Mouse (Mus musculus) midbrain, embryonic 11.5 days (tissue): Measurements from ENCODE around the gene Neurod2. TPM values are rescaled to one million over a fixed set of nuclear protein-coding genes. Genes with fewer than 3 reads are reported as not detected.

Experiments used
- ATAC-seq: fragments of 200-750 bp; cut with Nextera tagmentation; 2 replicates; pipeline ENCODE4 v1.8.0; 2017; ENCODE audit warnings: moderate TSS enrichment, moderate library complexity; ENCODE audit not compliant: low FRiP score
- DNase-seq: peaks from one replicate; pipeline ENCODE4 v3.0.0; 2015; ENCODE audit warnings: low spot score; ENCODE audit errors: missing footprints
- H3K27ac ChIP-seq: fragments of 300-500 bp; sonication (generic); 2 replicates; pipeline ENCODE4 v1.5.1; 2014; ENCODE audit warnings: low read depth, low read length
- H3K27me3 ChIP-seq: fragments of 300-500 bp; sonication (generic); 2 replicates; pipeline ENCODE4 v1.6.1; 2014; ENCODE audit warnings: mild to moderate bottlenecking, low read length, moderate library complexity, mixed read lengths; ENCODE audit not compliant: control insufficient read depth, insufficient read depth
- H3K36me3 ChIP-seq: fragments of 300-500 bp; sonication (generic); 2 replicates; pipeline ENCODE4 v1.6.1; 2014; ENCODE audit warnings: mild to moderate bottlenecking, low read length, moderate library complexity, mixed read lengths; ENCODE audit not compliant: control insufficient read depth, insufficient read depth
- H3K4me1 ChIP-seq: fragments of 300-500 bp; sonication (generic); 2 replicates; pipeline ENCODE4 v1.6.1; 2014; ENCODE audit warnings: low read length; ENCODE audit not compliant: control insufficient read depth, insufficient read depth
- H3K4me2 ChIP-seq: fragments of 300-500 bp; sonication (generic); 2 replicates; pipeline ENCODE4 v1.6.1; 2014; ENCODE audit warnings: mild to moderate bottlenecking, moderate library complexity
- H3K4me3 ChIP-seq: fragments of 300-500 bp; sonication (generic); 2 replicates; pipeline ENCODE4 v1.5.1; 2014; ENCODE audit warnings: low read depth, low read length
- H3K9ac ChIP-seq: fragments of 300-500 bp; sonication (generic); 2 replicates; pipeline ENCODE4 v1.6.1; 2014; ENCODE audit warnings: low read length
- H3K9me3 ChIP-seq: fragments of 300-500 bp; sonication (generic); 2 replicates; pipeline ENCODE4 v1.6.1; 2016; ENCODE audit warnings: low read length; ENCODE audit not compliant: control insufficient read depth
- WGBS: fragments of 180-500 bp; shearing (Covaris S2); extraction: QIAGEN DNeasy Blood & Tissue Kit; methylation state at CpG from one replicate; pipeline ENCODE4 v1.1.7; 2014; 5-methylcytosine and 5-hydroxymethylcytosine counted together
- polyA plus RNA-seq: library from polyadenylated mRNA; unstranded; fragments of >200 nt; fragmentation: Nextera tagmentation; extraction: Ambion mirVana; gene quantifications from 2 replicates; pipeline ENCODE4 v1.2.1, GENCODE M21; 2014

Neurod2 gene
- 0.15 and 0.17 TPM in 2 replicates for polyA plus RNA-seq

GRCm38 (mm10) chr11:98329081-98329959, at the start of gene Neurod2:
Gene Neurod2 (minus strand): TSS chr11:98329648.
- Histone ChIP-seq H3K9me3 (no peaks in the 10 kb centered on the region), H3K4me2 (peak within 1 kb of the TSS; percentile 29), H3K4me3 (peak within 1 kb of the TSS; percentile 22), H3K27ac (no peak within 1 kb of the TSS), H3K9ac (0 out of 2 replicates have a peak within 1 kb of the TSS, but pooled peaks have one; percentile 20), H3K4me1 (peaks cover 19% of the 10 kb centered on the region), H3K36me3 (no peaks in the 10 kb centered on the region), H3K27me3 (peaks cover 97% of the 10 kb centered on the region)
- ATAC-seq (no peak), DNase-seq (peak; percentile 87)
- under 1% methylated on average over 38 of the region's 38 CpGs for WGBS

DNA sequence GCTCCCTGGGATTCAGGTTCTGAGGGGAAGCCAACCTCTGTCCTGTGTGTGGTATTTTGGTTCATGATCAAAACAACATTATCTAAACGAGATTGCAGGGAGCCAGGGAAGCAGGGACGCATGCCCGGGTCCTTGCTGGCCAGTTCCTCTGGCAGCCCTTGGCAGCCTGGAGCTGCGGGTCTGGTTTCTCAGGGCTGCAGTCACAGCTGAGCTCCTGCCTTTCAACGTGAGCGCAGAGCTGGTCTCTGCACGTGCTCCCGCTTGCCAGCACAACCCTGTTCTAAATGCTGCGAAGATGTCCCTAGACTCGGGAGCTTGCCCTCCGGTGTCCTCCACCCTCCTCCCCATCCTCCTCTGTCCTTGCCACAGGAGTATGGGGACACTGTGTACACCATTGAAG, 48.3 kb upstream of the Neurod2 start:
- no peak for ATAC-seq
- WGBS: 85% methylated on average over 11 of the region's 11 CpGs
- Histone ChIP-seq H3K4me2 (no peak overlapping the region), H3K27me3 (no peaks in the 10 kb centered on the region), H3K9ac (no peak overlapping the region), H3K27ac (no peak overlapping the region), H3K4me1 (peaks cover under 1% of the 10 kb centered on the region), H3K36me3 (peaks cover 27% of the 10 kb centered on the region), H3K4me3 (no peak overlapping the region), H3K9me3 (no peaks in the 10 kb centered on the region)
- peak; percentile 10 for DNase-seq

GRCm38 (mm10) chr11:98376756-98377155, 47.3 kb upstream of the Neurod2 start:
- DNase-seq (peak; percentile 35), ATAC-seq (no peak)
- no peaks in the 10 kb centered on the region for H3K9me3 ChIP-seq
- peaks cover 27% of the 10 kb centered on the region for H3K36me3 ChIP-seq
- no peak overlapping the region for H3K9ac ChIP-seq
- H3K27me3 ChIP-seq: no peaks in the 10 kb centered on the region
- H3K4me3 ChIP-seq: no peak overlapping the region
- peaks cover 9% of the 10 kb centered on the region for H3K4me1 ChIP-seq
- 71% methylated on average over 5 of the region's 5 CpGs for WGBS
- no peak overlapping the region for H3K27ac ChIP-seq
- H3K4me2 ChIP-seq: no peak overlapping the region

GRCm38 (mm10) chr11:98374266-98374665, 44.8 kb upstream of the Neurod2 start:
- no peaks in the 10 kb centered on the region for H3K9me3 ChIP-seq
- 85% methylated on average over 8 of the region's 8 CpGs for WGBS
- H3K4me3 ChIP-seq: no peak overlapping the region
- H3K27me3 ChIP-seq: no peaks in the 10 kb centered on the region
- no peak overlapping the region for H3K4me2 ChIP-seq
- no peak overlapping the region for H3K9ac ChIP-seq
- DNase-seq (peak; percentile 44), ATAC-seq (no peak)
- H3K27ac ChIP-seq: no peak overlapping the region
- H3K4me1 ChIP-seq: peaks cover 21% of the 10 kb centered on the region
- H3K36me3 ChIP-seq: peaks cover 19% of the 10 kb centered on the region

DNA sequence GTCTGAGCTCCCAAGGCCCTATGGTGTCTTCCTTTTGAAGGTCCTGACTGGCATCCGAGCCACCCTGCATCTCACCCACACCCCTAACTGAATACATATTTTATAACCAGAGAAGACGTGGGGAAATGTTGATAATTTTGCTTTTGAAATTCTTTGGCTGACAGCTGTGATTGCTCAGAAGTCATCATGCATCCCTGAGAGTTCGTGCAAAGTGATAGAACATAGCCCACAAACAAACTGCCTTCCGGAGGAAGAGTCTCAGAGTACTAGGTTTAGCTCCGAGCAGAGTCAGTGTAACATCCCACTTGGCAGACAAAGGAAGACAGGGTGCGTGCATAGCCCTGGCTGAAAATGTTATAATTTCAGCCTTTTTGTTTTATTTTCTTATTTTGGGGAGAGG, 43.8 kb upstream of the Neurod2 start:
- Histone ChIP-seq H3K27me3 (no peaks in the 10 kb centered on the region), H3K36me3 (peaks cover 16% of the 10 kb centered on the region), H3K4me1 (peaks cover 21% of the 10 kb centered on the region), H3K9ac (no peak overlapping the region), H3K9me3 (no peaks in the 10 kb centered on the region), H3K4me2 (no peak overlapping the region), H3K27ac (no peak overlapping the region), H3K4me3 (no peak overlapping the region)
- no peak for ATAC-seq
- 89% methylated on average over 6 of the region's 6 CpGs for WGBS
- peak; percentile 47 for DNase-seq

GRCm38 (mm10) chr11:98372406-98372805, 43.0 kb upstream of the Neurod2 start:
- no peaks in the 10 kb centered on the region for H3K9me3 ChIP-seq
- H3K4me1 ChIP-seq: peaks cover 21% of the 10 kb centered on the region
- peak overlapping the region; percentile 74 for H3K27ac ChIP-seq
- 4% methylated on average over 2 of the region's 2 CpGs for WGBS
- peaks cover 8% of the 10 kb centered on the region; the same call in 1 of the 2 replicates for H3K36me3 ChIP-seq
- peak overlapping the region; percentile 44 for H3K4me2 ChIP-seq
- H3K9ac ChIP-seq: peak overlapping the region; percentile 54
- ATAC-seq: peak; percentile 8; the same call in 1 of the 2 replicates
- DNase-seq: peak; percentile 96
- H3K4me3 ChIP-seq: peak overlapping the region; percentile 19
- H3K27me3 ChIP-seq: no peaks in the 10 kb centered on the region

GRCm38 (mm10) chr11:98371556-98372240, 42.2 kb upstream of the Neurod2 start:
- Histone ChIP-seq H3K9ac (peak overlapping the region; percentile 54), H3K9me3 (no peaks in the 10 kb centered on the region), H3K4me1 (peaks cover 21% of the 10 kb centered on the region), H3K27ac (peak overlapping the region; percentile 74), H3K4me3 (peak overlapping the region; percentile 19), H3K4me2 (peak overlapping the region; percentile 44), H3K27me3 (no peaks in the 10 kb centered on the region), H3K36me3 (0 out of 2 replicates have a peak, but pooled peaks cover under 1% of the 10 kb centered on the region)
- ATAC-seq (peak; percentile 89), DNase-seq (peak; percentile 93)
- WGBS: 16% methylated on average over 9 of the region's 10 CpGs

GRCm38 (mm10) chr11:98370588-98370987, 41.1 kb upstream of the Neurod2 start:
- WGBS: 75% methylated on average over 2 of the region's 2 CpGs
- Histone ChIP-seq H3K9ac (no peak overlapping the region), H3K27ac (no peak overlapping the region; the same call in 1 of the 2 replicates), H3K4me3 (no peak overlapping the region), H3K36me3 (no peaks in the 10 kb centered on the region; the same call in 1 of the 2 replicates), H3K27me3 (no peaks in the 10 kb centered on the region), H3K4me1 (peaks cover 21% of the 10 kb centered on the region), H3K4me2 (no peak overlapping the region), H3K9me3 (no peaks in the 10 kb centered on the region)
- no peak for DNase-seq
- no peak for ATAC-seq

DNA sequence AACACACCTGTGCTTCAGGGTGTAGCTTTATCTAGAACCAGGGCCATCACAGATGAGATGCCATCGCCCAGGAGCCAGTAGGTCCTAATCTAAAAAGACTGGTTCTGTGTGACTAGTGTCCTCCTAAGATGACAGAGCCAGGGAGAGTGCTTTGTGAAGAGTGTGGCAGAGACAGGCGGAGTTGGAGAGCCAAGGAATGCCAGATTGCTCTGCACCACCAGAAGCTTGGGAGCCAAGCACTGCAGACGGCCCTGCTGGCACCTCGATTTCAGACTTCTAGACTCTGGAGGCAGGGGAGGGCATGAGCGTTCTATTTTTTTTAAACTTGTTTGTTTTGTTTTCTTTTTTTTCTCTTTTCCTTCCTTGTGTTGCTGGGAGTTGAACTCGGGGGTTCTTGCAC, 39.9 kb upstream of the Neurod2 start:
- peaks cover 21% of the 10 kb centered on the region for H3K4me1 ChIP-seq
- H3K27ac ChIP-seq: no peak overlapping the region
- 87% methylated on average over 6 of the region's 6 CpGs for WGBS
- H3K9ac ChIP-seq: no peak overlapping the region
- no peak for ATAC-seq
- H3K36me3 ChIP-seq: no peaks in the 10 kb centered on the region; the same call in 1 of the 2 replicates
- H3K4me3 ChIP-seq: no peak overlapping the region
- no peaks in the 10 kb centered on the region for H3K9me3 ChIP-seq
- no peak overlapping the region for H3K4me2 ChIP-seq
- no peak for DNase-seq
- no peaks in the 10 kb centered on the region for H3K27me3 ChIP-seq
